Mouse (Mus musculus): Measurements from ENCODE around the gene Etfbkmt.
"Not testable (repeated sequence)": the region's sequence is repeated elsewhere in the genome, so short reads cannot be mapped to it uniquely, and the experiment has no call there.

The Etfbkmt gene

GRCm38 (mm10) chr6:149187371-149187770 is 47.7 kb downstream of the Etfbkmt start:
- DNase-seq, result no peak

- DNase-seq, result peak; percentile 96
These were observed 48.6 kb downstream of the Etfbkmt start, which contains the start of gene Amn1 for GRCm38 (mm10) chr6:149188041-149188924. Gene Amn1 (minus strand): TSS chr6:149188712.

- DNase-seq, result no peak
These were observed 49.2 kb downstream of the Etfbkmt start for GRCm38 (mm10) chr6:149188925-149189257.

- no peak for DNase-seq
These were observed 49.8 kb downstream of the Etfbkmt start for GRCm38 (mm10) chr6:149189340-149189922.

GRCm38 (mm10) chr6:149191951-149192350 is 52.3 kb downstream of the Etfbkmt start:
- DNase-seq, result not testable (repeated sequence)

GRCm38 (mm10) chr6:149193276-149193905 is 53.7 kb downstream of the Etfbkmt start:
- DNase-seq, result peak; percentile 29

GRCm38 (mm10) chr6:149197116-149197515 is 57.5 kb downstream of the Etfbkmt start:
- no peak for DNase-seq

GRCm38 (mm10) chr6:149198572-149198971 is 58.9 kb downstream of the Etfbkmt start:
- DNase-seq, result no peak
